Mouse (Mus musculus): ENCODE measurements around the gene Hsd17b12.

Hsd17b12 gene

GRCm38 (mm10) chr2:94002331-94002730 lies 155.4 kb downstream of the Hsd17b12 start:
- DNase-seq (ENCODE audit: low spot score) = peak; percentile 93

- DNase-seq (ENCODE audit: low spot score) = no peak
These were observed 155.8 kb downstream of the Hsd17b12 start for GRCm38 (mm10) chr2:94001918-94002317.

GRCm38 (mm10) chr2:94001411-94001810 lies 156.4 kb downstream of the Hsd17b12 start:
- no peak for DNase-seq (ENCODE audit: low spot score)

GRCm38 (mm10) chr2:93996254-93996653 lies 161.5 kb downstream of the Hsd17b12 start, which contains the start of gene Gm27027:
Gm27027 (minus strand) TSS chr2:93996354.
- DNase-seq (ENCODE audit: low spot score) = no peak

GRCm38 (mm10) chr2:93992810-93993209 lies 165.0 kb downstream of the Hsd17b12 start:
- no peak for DNase-seq (ENCODE audit: low spot score)

GRCm38 (mm10) chr2:93992259-93992658 lies 165.5 kb downstream of the Hsd17b12 start:
- peak; percentile 21 for DNase-seq (ENCODE audit: low spot score)

GRCm38 (mm10) chr2:93991336-93991735 lies 166.4 kb downstream of the Hsd17b12 start:
- DNase-seq (ENCODE audit: low spot score) = no peak

GRCm38 (mm10) chr2:93988440-93988839 lies 169.3 kb downstream of the Hsd17b12 start:
- no peak for DNase-seq (ENCODE audit: low spot score)

All from embryo, embryonic 10.5 days (tissue).